Mouse (Mus musculus) urinary bladder, postnatal 36 days (tissue): Measurements from ENCODE around the gene Paqr4.

Experiments
- DNase-seq, 2 experiments: peaks; one replicate each; pipeline ENCODE4 v3.0.0; 2022; ENCODE audit warnings: low spot score in 2 of 2, mixed read lengths in 1 of 2

Gene Paqr4

GRCm38 (mm10) chr17:23726758-23727142 is 13.9 kb downstream of the Paqr4 start:
- DNase-seq: peak; percentile 50 to 79

GRCm38 (mm10) chr17:23725999-23726757 is 14.5 kb downstream of the Paqr4 start, which contains the start of gene Pkmyt1:
TSS of gene Pkmyt1 (plus strand) at chr17:23726336.
- peak; percentile 91 to 95 for DNase-seq

DNA sequence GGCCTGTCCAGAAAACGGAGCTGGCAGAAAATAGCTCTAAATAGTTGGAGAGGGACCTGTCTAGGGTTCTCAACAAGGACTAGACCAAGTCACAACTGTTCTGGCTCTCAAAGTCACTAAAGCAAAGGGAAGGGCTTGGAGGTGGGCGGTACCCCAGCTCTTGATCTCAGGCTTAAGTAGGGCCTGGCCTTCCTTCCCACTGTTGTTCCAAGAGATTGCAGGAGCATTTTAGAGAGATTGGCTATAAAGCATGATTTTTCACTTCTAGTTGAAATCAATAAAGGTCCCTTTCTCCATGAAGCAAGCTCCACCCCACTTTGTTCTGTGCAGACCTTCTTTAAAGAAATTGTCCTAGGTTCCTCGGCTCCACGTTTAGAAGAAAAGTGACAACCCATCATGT is 15.2 kb downstream of the Paqr4 start:
- no peak for DNase-seq

DNA sequence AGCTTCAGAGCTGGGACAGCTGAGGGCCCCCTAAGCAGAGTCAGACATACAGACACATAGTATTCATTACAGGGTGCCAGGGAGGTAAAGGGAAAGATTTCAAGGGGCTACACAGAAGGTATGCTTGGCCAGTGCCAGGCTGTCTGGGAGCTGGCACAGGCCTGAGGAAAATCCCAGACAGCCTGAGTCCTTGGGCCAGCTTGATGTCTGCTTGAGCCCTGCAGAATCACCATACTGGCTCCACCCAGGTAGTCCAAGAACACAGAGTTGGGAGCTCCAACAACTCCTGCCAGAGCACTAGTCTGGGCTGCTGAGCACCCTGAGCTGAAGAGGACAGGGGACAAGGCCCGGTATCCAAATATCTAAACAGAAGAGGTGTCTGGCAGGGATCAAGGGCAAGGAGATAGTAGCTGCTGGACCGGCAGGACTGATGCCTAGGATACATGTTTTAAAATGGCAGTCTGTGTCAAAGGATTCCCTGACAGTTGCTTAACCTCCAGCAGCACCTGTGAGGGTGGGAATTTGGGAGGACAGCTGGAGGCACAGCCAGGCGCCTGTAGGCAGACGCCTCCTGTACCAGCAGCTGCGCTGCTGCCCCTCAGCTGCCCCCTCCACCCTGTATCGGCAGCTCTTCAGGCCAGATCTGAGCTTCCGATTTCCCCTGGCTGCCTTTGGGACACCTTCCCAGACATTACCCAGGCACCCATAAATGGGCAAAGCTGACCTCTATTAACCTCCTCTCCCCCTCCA is 18.1 kb downstream of the Paqr4 start, which contains the start of gene 1520401A03Rik:
1520401A03Rik (minus strand) TSS at position 408 of the 750 bp plus-strand sequence.
- no peak for DNase-seq

DNA sequence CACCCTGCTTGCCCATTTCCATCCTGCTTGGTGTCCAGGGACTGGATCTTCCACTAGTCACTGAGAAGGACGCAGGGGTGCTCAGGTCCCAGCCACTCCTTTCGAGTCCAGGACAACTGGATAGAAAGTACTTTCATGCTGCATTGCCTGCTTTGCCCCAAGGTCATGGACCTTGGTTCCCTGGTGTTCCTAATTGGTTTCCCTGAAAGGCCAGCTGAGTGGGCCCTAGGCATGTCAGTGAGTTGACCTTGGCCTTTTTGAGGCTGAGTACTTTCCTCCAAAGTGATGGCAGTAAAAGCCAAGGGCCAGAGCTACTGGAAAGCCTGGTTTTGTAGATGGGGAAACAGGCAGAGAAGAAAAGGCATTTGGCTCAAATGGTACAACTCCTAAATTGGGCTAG is 18.8 kb downstream of the Paqr4 start:
- DNase-seq: no peak

DNA sequence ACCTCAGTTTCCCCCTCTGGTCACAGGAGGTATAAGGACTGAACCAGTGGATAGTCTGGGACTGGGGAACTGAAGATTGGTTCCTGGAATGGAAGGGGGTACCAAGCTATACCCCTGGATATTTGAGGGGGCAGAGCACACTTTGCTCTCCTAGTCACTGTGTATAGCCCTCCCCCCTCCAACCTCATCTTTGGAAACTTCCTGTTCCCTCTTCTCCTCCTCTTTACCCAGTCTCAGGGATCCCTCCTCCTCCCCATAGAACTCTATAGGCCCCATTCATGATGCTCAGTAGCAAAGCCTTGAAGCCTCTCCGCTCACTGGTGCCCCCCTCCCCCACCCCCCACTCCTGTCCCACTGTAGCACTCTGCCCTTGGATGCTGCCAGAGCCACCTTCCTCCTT is 21.2 kb downstream of the Paqr4 start:
- no peak for DNase-seq

DNA sequence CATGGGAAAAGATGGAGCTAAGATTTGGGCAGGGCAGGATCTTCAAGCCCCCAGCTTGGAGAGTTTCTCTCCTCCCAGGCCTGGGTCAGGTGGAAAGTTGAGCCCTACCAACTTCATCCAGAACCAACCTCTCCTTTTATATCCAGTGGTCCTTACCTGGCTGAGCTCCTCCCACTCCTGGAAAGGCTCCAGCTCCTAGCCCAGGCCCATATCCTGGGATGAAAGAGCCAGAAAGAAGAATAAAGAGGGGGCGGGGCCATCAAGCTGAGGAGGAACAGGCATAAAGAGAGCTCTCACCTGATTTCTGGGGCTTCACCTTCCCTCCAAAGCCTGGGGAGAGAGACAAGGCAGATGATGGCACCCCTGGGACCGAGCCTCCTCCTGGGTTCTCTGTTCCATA is 23.7 kb downstream of the Paqr4 start:
- no peak for DNase-seq

- peak; percentile 61 to 73 for DNase-seq
These were observed 34.5 kb downstream of the Paqr4 start for GRCm38 (mm10) chr17:23706212-23706611.

DNA sequence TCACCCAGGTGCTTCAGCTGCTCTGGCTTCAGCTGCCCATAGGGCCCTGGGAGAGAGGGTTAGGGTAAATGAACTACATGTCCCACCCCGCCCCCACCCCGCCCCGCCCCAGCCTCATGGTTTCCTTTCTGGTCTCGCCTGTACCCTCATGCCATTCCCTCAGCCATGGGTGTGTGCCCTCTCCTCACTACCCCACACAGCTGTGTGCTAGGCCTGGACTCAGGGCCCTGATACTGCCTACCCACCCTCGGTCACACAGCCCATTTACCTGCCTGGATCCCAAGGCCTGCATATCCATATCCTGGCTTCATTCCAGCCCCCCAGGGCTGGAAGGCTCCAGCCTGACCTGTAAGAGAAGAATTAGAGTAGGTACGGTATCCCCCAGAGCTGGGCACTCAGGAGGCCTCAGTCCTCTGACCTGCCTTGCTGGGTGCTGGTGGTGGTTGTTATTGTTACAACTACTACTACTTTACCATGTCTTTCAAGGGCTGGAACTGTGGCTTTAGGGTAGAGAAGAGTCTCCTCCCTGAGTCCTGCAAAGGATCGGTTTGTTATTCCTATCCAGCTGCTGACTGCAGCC is 35.1 kb downstream of the Paqr4 start:
- DNase-seq: no peak

DNA sequence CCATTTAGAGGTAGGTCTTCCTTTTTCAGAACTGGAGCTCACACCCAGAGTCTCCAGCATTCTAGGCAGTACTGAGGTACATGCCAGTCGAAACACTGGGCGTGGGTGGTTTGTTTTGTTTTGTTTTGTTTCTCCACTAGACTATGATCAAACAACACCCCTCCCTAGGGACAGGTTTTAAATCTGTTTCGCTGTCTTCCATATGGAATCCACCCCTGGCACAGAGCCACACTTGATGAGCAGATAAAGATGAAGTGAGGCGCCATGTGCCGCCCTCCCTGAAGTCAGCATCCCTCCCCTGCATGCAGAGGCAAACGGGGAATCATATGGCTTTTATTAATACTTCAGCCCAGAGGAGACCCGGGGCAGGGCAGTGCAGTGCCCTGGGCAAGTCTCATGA is 35.9 kb downstream of the Paqr4 start:
- DNase-seq: no peak

DNA sequence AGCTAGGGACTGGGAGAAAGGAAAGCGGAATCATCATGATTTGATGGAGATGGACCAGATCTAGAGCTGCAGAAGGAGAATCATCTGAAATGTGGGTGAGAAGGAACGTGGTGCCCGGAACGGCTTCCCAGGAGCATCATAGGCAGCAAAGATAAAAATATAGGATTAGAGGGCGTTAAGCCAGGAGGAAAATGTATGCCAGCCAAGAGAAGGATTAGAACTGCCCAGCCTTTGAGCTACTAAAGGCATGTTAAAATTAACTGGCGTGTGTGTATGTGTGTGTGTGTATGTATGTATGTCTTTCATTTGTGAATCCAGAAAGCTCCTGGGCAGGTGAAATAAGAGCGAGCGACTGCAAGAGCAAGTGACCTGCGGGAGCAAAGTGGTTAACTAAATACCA is 37.4 kb downstream of the Paqr4 start:
- DNase-seq: no peak

DNA sequence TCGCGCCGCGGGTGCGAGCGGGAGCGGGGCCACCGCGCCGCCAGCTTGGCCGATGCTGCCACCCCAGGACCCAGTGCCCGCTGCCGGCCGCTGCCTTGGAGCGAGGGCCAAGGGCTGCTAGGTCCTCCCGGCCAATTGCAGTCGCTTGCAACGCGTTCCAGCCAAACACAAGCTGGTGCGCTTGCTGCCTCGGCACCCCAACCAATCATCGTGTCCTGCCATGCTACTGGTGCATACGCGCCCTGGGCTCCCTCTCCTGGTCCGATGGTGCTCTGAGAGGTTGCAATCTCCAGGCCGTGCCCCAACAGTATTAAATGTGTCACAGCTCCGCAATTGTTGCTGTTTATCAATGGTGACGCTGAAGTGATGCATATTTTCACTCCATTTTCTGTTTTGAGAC is 40.6 kb downstream of the Paqr4 start:
- peak; percentile 75 to 91 for DNase-seq

DNA sequence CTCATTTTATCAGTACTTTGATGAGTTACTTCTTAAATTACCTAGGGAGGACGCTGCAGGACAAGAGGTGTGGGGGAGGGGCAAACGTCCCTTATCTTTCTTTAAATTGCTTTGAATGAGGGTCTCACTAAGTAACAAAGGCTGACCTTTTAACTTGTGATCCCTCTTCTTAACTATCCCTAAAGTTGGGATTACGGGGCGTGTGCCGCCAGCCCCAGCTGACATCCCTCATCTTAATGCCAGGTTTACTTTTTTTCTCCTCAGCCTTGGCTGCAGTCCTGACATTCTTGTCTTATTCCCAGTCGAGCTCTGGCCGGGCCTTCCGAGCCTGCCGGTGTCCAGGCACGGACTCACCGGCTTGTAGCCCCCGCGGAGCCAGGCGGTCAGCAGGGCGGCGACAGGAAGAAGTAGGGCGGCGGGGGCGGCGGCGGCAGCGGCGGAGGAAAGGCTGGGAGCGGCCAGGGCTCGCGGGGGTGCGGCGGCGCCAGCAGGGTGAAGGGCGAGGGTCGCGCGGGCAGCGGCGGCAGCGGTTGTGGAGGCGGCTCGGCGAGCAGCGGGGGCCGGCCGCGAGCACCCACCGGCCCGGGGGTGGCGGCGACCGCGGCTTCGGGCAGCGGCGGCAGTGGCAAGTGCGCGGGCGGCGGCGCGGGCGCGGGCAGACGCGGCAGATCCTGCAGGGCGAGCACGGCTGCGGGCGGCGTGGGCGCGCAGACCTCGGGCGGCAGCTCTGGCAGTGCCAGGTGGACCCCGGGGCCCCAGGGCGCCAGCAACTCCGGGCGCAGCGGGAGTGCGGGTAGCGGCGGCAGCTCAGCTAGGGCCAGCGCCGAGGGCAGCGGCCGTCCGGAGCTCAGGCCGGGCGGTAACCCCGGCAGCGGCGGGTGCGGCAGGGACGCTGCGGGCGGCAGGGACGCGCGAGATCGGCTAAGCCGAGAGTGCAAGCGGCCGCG is 41.3 kb downstream of the Paqr4 start:
- DNase-seq: peak; percentile 30 to 38

- no peak for DNase-seq
These were observed 44.9 kb downstream of the Paqr4 start for GRCm38 (mm10) chr17:23695801-23696200.

DNA sequence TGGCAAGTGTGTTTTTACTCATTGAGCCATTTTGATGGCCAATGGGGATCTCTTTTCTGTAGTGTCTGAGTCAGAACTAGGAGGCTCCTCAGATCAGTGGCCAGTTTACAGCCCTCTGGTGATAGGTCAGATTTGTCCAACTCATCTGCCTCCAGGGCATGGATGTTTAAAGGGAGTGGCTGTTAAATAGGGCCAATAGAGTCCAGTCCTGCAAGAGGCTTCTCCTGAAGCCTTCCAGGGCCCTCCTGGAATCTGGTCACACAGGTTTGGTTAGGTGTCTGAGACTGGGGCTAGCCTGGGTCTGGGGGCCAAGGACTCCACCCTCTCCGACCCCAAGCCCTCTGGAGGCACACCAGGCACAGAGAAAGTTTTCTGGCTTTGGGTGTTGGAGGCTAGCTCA is 46.2 kb downstream of the Paqr4 start:
- DNase-seq: no peak
